8 mouse cellular contexts compared by ENCODE assay signal in the genomic region with DNA sequence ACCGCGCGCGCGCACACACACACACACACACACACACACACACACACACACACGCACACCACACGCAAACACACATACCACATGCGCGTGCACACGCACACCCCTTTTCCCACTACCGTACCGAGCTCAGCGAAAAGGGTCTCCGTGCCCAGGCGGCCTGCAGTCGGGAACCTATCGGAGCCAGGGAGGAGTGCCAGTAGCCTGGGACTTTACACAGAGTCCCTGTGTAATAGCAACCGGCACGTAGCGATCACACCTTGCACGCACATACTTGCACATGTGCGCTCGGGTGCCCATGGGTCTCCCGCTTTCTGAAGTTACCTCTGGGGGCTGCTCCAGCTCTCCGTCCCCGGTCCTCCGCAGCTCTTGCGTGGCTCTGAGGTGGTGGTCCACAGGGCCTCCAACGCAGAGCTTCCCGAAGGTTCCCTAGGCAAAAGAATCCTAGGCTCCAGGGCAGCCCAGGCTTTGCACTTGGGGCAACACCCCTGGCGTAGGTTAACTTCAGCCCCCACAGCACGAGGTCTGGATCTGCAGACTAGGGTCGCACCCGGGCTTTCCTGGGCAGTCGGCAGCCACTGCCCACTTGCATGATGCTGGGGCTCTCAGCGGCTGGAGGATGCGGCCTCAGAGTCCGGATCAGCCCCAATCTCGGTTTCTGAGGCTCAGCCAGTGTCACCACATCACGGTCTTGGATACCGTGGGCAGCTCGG. TPM values are rescaled to one million over a fixed set of nuclear protein-coding genes. Genes with fewer than 3 reads are reported as not detected.
A peak's percentile ranks its signal among the peaks of the same experiment; 100 is the strongest.
DNase-seq lines count a peak whose midpoint lies in the region; ATAC-seq and TF ChIP-seq lines count a peak whose summit lies in the region.

No protein-coding gene starts in this region.

- peak; percentile 6 for DNase-seq in adrenal gland, adult 2 months
- DNase-seq in adrenal gland, adult 18-20 months (ENCODE audit: low spot score in 2 of 2) = no peak
- peak; percentile 38 for DNase-seq in midbrain, postnatal 0 days (ENCODE audit: low spot score)
- no peak for DNase-seq in spleen, postnatal 14 days (ENCODE audit: low spot score in 2 of 2)

- H3K4me3 ChIP-seq in megakaryocyte, embryonic 14.5 days (replicated peaks) = peak overlapping the region; percentile 28
- H3K4me3 ChIP-seq in hindbrain, embryonic 15.5 days = peak overlapping the region; percentile 54
- H3K4me3 ChIP-seq in midbrain, postnatal 0 days (ENCODE audit: low read depth, low read length) = peak overlapping the region; percentile 64

- H3K4me1 ChIP-seq in megakaryocyte, embryonic 14.5 days = peaks cover 8% of the 10 kb centered on the region
- peaks cover 33% of the 10 kb centered on the region for H3K4me1 ChIP-seq in hindbrain, embryonic 15.5 days (replicated peaks)
- H3K4me1 ChIP-seq in midbrain, postnatal 0 days (ENCODE audit: insufficient read depth, low read length) = peaks cover 2% of the 10 kb centered on the region; the same call in 1 of the 2 replicates

- H3K4me2 ChIP-seq in hindbrain, embryonic 15.5 days = peak overlapping the region; percentile 92
- H3K4me2 ChIP-seq in midbrain, postnatal 0 days (ENCODE audit: low read depth, low read length, poor library complexity, severe bottlenecking) = peak overlapping the region; percentile 93

- H3K9me3 ChIP-seq in megakaryocyte, embryonic 14.5 days = peaks cover 7% of the 10 kb centered on the region
- H3K9me3 ChIP-seq in hindbrain, embryonic 15.5 days = no peaks in the 10 kb centered on the region
- no peaks in the 10 kb centered on the region for H3K9me3 ChIP-seq in midbrain, postnatal 0 days (ENCODE audit: low read length)

- no peaks in the 10 kb centered on the region for H3K36me3 ChIP-seq in megakaryocyte, embryonic 14.5 days (replicated peaks; ENCODE audit: low read length)
- H3K36me3 ChIP-seq in hindbrain, embryonic 15.5 days = no peaks in the 10 kb centered on the region
- no peaks in the 10 kb centered on the region for H3K36me3 ChIP-seq in midbrain, postnatal 0 days (ENCODE audit: insufficient read depth, low read length)

- 3% methylated on average over 42 of the region's 42 CpGs for WGBS in hindbrain, embryonic 15.5 days
- WGBS in midbrain, postnatal 0 days = 1% methylated on average over 42 of the region's 42 CpGs

- H3K27ac ChIP-seq in hindbrain, embryonic 15.5 days (replicated peaks) = peak overlapping the region; percentile 57
- no peak overlapping the region for H3K27ac ChIP-seq in midbrain, postnatal 0 days (ENCODE audit: low read depth, low read length)

- no peak for ATAC-seq in megakaryocyte, adult 5-6 weeks (ENCODE audit: poor library complexity, severe bottlenecking)
- peak; percentile 74 for ATAC-seq in hindbrain, embryonic 15.5 days (ENCODE audit: low FRiP score, low read depth)
- ATAC-seq in midbrain, postnatal 0 days (ENCODE audit: low FRiP score) = peak; percentile 64
- no peak for ATAC-seq in inflammation-experienced regulatory T-cells, adult 6 months

- peak overlapping the region; percentile 65 for H3K9ac ChIP-seq in hindbrain, embryonic 15.5 days
- peak overlapping the region; percentile 47 for H3K9ac ChIP-seq in midbrain, postnatal 0 days (replicated peaks; ENCODE audit: low read length, poor library complexity, severe bottlenecking)

- H3K27me3 ChIP-seq in megakaryocyte, embryonic 14.5 days (replicated peaks) = peaks cover 42% of the 10 kb centered on the region
- 0 out of 2 replicates have a peak, but pooled peaks cover 5% of the 10 kb centered on the region for H3K27me3 ChIP-seq in hindbrain, embryonic 15.5 days
- H3K27me3 ChIP-seq in midbrain, postnatal 0 days (ENCODE audit: insufficient read depth, low read length) = peaks cover 11% of the 10 kb centered on the region; the same call in 1 of the 2 replicates

- TF ChIP-seq CTCF in midbrain, postnatal 0 days (IDR thresholded peaks at IDR 0.05) = no peak

RNA-seq across cellular contexts. Expression of a gene that starts 0.5 kb away (rescaled TPM):
- under 1 TPM; 0.06 to 0.17 TPM for total RNA-seq in adrenal gland, adult 2 months (2021)
- not detected in 2 replicates for polyA plus RNA-seq in adrenal gland, adult 2 months (2012; rRNA removed)
- total RNA-seq in adrenal gland, adult 18-20 months (2021) = under 1 TPM in 1 of 2 experiments, not detected in 1; 0.27 TPM
- polyA plus RNA-seq in megakaryocyte, embryonic 14.5 days (2012; ENCODE audit: insufficient read depth, low replicate concordance) = not detected in 2 replicates
- not detected in 2 replicates for total RNA-seq in megakaryocyte, adult 5-6 weeks (2015)
- total RNA-seq in megakaryocyte, adult 5-6 weeks (2017) = not detected in 2 replicates
- 4.7 and 5.7 TPM in 2 replicates for polyA plus RNA-seq in hindbrain, embryonic 15.5 days (2015; fragmentation: Nextera tagmentation; extraction: Ambion mirVana)
- total RNA-seq in midbrain, postnatal 0 days (2014; rRNA removed) = 17.3 and 17.7 TPM in 2 replicates
- polyA plus RNA-seq in midbrain, postnatal 0 days (2015; fragmentation: Nextera tagmentation; extraction: Ambion mirVana) = 3.1 and 3.5 TPM in 2 replicates
- polyA plus RNA-seq in inflammation-experienced regulatory T-cells, adult 6 months (2017; shearing (Covaris generic)) = not detected

Comparison
In these comparisons a context has a peak if more than half of its experiments do, and no peak if none do; other contexts are left out.
1. DNase-seq: peak in adrenal gland, adult 2 months (single experiment) and midbrain, postnatal 0 days (single experiment); none in adrenal gland, adult 18-20 months (0 of 2) and spleen, postnatal 14 days (0 of 2).
2. ATAC-seq: peak in hindbrain, embryonic 15.5 days (single experiment) and midbrain, postnatal 0 days (single experiment); none in megakaryocyte, adult 5-6 weeks (single experiment) and inflammation-experienced regulatory T-cells, adult 6 months (single experiment).
3. Peak in every context shown above with its lines, with median percentiles within 50 percentile points of each other: H3K4me3 ChIP-seq.